Mouse (Mus musculus) cerebellum, adult 2 months (tissue): ENCODE data around the gene Fbxl18.

Experiments used
- CTCF ChIP-seq: fragments of 200-500 bp; IDR thresholded peaks from 2 replicates; pipeline ENCODE4 v1.5.1; 2011; ENCODE audit warnings: low read depth, mild to moderate bottlenecking, control low read depth, low read length, moderate library complexity, borderline replicate concordance; ENCODE audit not compliant: insufficient read depth
- POLR2A ChIP-seq: fragments of 200-500 bp; IDR thresholded peaks from 2 replicates; pipeline ENCODE4 v1.6.1; 2011; ENCODE audit warnings: low read length, control low read depth, borderline replicate concordance; ENCODE audit not compliant: insufficient read depth

- TF ChIP-seq POLR2A (no peak), CTCF (no peak)
Observed at GRCm38 (mm10) chr5:142932731-142933130, 37.5 kb upstream of the Fbxl18 start.
